In genomic region chr17:35548636-35549035, GRCm38 (mm10) we compare ENCODE assay signal across 19 mouse cellular contexts. TPM values are rescaled to one million over a fixed set of nuclear protein-coding genes. Genes with fewer than 3 reads are reported as not detected.
A peak's percentile ranks its signal among the peaks of the same experiment; 100 is the strongest.
DNase-seq lines count a peak whose midpoint lies in the region; ATAC-seq lines count a peak whose summit lies in the region.
"Had no signal": no experiment of that assay in that cellular context is flagged by ENCODE, and none has a peak within 500 bp of the region (broad histone marks: within the 10 kb centered on the region; RNA-seq: fewer than 3 reads in every experiment).

No protein-coding gene starts in this region.

- no peak for ATAC-seq in heart, embryonic 15.5 days (replicated peaks; ENCODE audit: insufficient number of reproducible peaks, insufficient read depth, low FRiP score, low read depth)
- no peak for ATAC-seq in embryonic facial prominence, embryonic 14.5 days (ENCODE audit: low read depth)
- no peak for ATAC-seq in stomach, embryonic 16.5 days (ENCODE audit: insufficient read depth, low FRiP score)
- no peak for ATAC-seq in liver, embryonic 12.5 days
- ATAC-seq: inflammation-experienced regulatory T-cells, adult 6 months; midbrain, embryonic 16.5 days had no signal

- H3K4me3 ChIP-seq in heart, embryonic 15.5 days, result no peak overlapping the region
- H3K4me3 ChIP-seq in embryonic facial prominence, embryonic 14.5 days (ENCODE audit: low read depth, low read length), result no peak overlapping the region
- no peak overlapping the region for H3K4me3 ChIP-seq in stomach, embryonic 16.5 days (replicated peaks; ENCODE audit: low read length)
- no peak overlapping the region for H3K4me3 ChIP-seq in liver, embryonic 12.5 days
- H3K4me3 ChIP-seq: erythroblast, embryonic 14.5 days; neural tube, embryonic 15.5 days had no signal

- H3K36me3 ChIP-seq in heart, embryonic 15.5 days, result no peaks in the 10 kb centered on the region
- H3K36me3 ChIP-seq in embryonic facial prominence, embryonic 14.5 days (ENCODE audit: control insufficient read depth, insufficient read depth, low read length), result no peaks in the 10 kb centered on the region
- H3K36me3 ChIP-seq in stomach, embryonic 16.5 days (ENCODE audit: control insufficient read depth, insufficient read depth, low read length), result no peaks in the 10 kb centered on the region
- no peaks in the 10 kb centered on the region for H3K36me3 ChIP-seq in liver, embryonic 12.5 days
- H3K36me3 ChIP-seq: neural tube, embryonic 15.5 days had no signal

- intact Hi-C loops in heart, postnatal 25 days (cut with DNase I), result no loop called here

- H3K4me1 ChIP-seq in heart, embryonic 15.5 days (replicated peaks), result peaks cover 43% of the 10 kb centered on the region
- H3K4me1 ChIP-seq in embryonic facial prominence, embryonic 14.5 days (ENCODE audit: control insufficient read depth, insufficient read depth, low read length), result peaks cover 17% of the 10 kb centered on the region; the same call in 1 of the 2 replicates
- peaks cover 20% of the 10 kb centered on the region for H3K4me1 ChIP-seq in stomach, embryonic 16.5 days (ENCODE audit: control insufficient read depth, insufficient read depth, low read length)
- no peaks in the 10 kb centered on the region for H3K4me1 ChIP-seq in liver, embryonic 12.5 days

- H3K9ac ChIP-seq in heart, embryonic 15.5 days, result no peak overlapping the region
- H3K9ac ChIP-seq in embryonic facial prominence, embryonic 14.5 days (ENCODE audit: low read depth, low read length), result no peak overlapping the region
- no peak overlapping the region for H3K9ac ChIP-seq in stomach, embryonic 16.5 days (ENCODE audit: low read length)
- H3K9ac ChIP-seq in liver, embryonic 12.5 days, result no peak overlapping the region
- H3K9ac ChIP-seq: neural tube, embryonic 15.5 days had no signal

- H3K4me2 ChIP-seq in heart, embryonic 15.5 days, result no peak overlapping the region
- no peak overlapping the region for H3K4me2 ChIP-seq in embryonic facial prominence, embryonic 14.5 days (ENCODE audit: low read depth, low read length)
- H3K4me2 ChIP-seq in stomach, embryonic 16.5 days (ENCODE audit: low read depth, low read length), result no peak overlapping the region
- H3K4me2 ChIP-seq in liver, embryonic 12.5 days, result no peak overlapping the region
- H3K4me2 ChIP-seq: neural tube, embryonic 15.5 days had no signal

- H3K27me3 ChIP-seq in heart, embryonic 15.5 days, result no peaks in the 10 kb centered on the region
- H3K27me3 ChIP-seq in embryonic facial prominence, embryonic 14.5 days (replicated peaks; ENCODE audit: control insufficient read depth, insufficient read depth, low read length), result no peaks in the 10 kb centered on the region
- no peaks in the 10 kb centered on the region for H3K27me3 ChIP-seq in stomach, embryonic 16.5 days (ENCODE audit: control insufficient read depth, insufficient read depth, low read length)
- H3K27me3 ChIP-seq in liver, embryonic 12.5 days (replicated peaks), result 0 out of 2 replicates have a peak, but pooled peaks cover 9% of the 10 kb centered on the region
- H3K27me3 ChIP-seq: neural tube, embryonic 15.5 days had no signal

- no peak for DNase-seq in heart, postnatal 25 days (ENCODE audit: low spot score)
- DNase-seq in lung, postnatal 10 days, result peak; percentile 51
- no peak for DNase-seq in lung, postnatal 4 days
- no peak for DNase-seq in embryonic facial prominence, embryonic 14.5 days (ENCODE audit: low spot score)
- DNase-seq: gastrocnemius, postnatal 36 days; kidney, postnatal 36 days; right cerebral cortex, adult 18-20 months had no signal

- no peaks in the 10 kb centered on the region for H3K9me3 ChIP-seq in heart, embryonic 15.5 days (replicated peaks)
- no peaks in the 10 kb centered on the region for H3K9me3 ChIP-seq in embryonic facial prominence, embryonic 14.5 days (ENCODE audit: control insufficient read depth, low read length)
- no peaks in the 10 kb centered on the region for H3K9me3 ChIP-seq in stomach, embryonic 16.5 days (replicated peaks; ENCODE audit: control insufficient read depth, low read length)
- no peaks in the 10 kb centered on the region for H3K9me3 ChIP-seq in liver, embryonic 12.5 days (replicated peaks)
- H3K9me3 ChIP-seq: neural tube, embryonic 15.5 days had no signal

- H3K27ac ChIP-seq in heart, embryonic 15.5 days, result peak overlapping the region; percentile 99
- H3K27ac ChIP-seq in embryonic facial prominence, embryonic 14.5 days (replicated peaks; ENCODE audit: low read depth, low read length), result peak overlapping the region; percentile 77
- peak overlapping the region; percentile 15; the same call in 1 of the 2 replicates for H3K27ac ChIP-seq in stomach, embryonic 16.5 days (ENCODE audit: low read length)
- H3K27ac ChIP-seq in liver, embryonic 12.5 days, result no peak overlapping the region
- H3K27ac ChIP-seq: macrophage had no signal

- WGBS in heart, embryonic 15.5 days, result 24% methylated on average over 5 of the region's 5 CpGs
- 25% methylated on average over 5 of the region's 5 CpGs for WGBS in embryonic facial prominence, embryonic 14.5 days
- WGBS in stomach, embryonic 16.5 days, result 28% methylated on average over 5 of the region's 5 CpGs
- 19% methylated on average over 5 of the region's 5 CpGs for WGBS in liver, embryonic 12.5 days (ENCODE audit: insufficient replicate concordance)

RNA-seq across cellular contexts. Expression of gene Cdsn, which starts 3.3 kb away (rescaled TPM):
- polyA plus RNA-seq in heart, embryonic 15.5 days (2015; fragmentation: Nextera tagmentation; extraction: Ambion mirVana), result 0.47 and 0.59 TPM in 2 replicates
- under 1 TPM; 0.26 to 0.28 TPM for total RNA-seq in heart, postnatal 25 days (2021)
- polyA plus RNA-seq in embryonic facial prominence, embryonic 14.5 days (2014; fragmentation: Nextera tagmentation; extraction: Ambion mirVana), result 0.97 and 1.3 TPM in 2 replicates
- polyA plus RNA-seq in stomach, embryonic 16.5 days (2015; fragmentation: Nextera tagmentation; extraction: Ambion mirVana), result 7.7 and 24.9 TPM in 2 replicates
- polyA plus RNA-seq in liver, embryonic 12.5 days (2016; fragmentation: Nextera tagmentation; extraction: Ambion mirVana), result not detected in 2 replicates
- total RNA-seq: common myeloid progenitor, adult 5-6 weeks; gastrocnemius, postnatal 36 days had no signal
- polyA plus RNA-seq: erythroblast, embryonic 14.5 days; inflammation-experienced regulatory T-cells, adult 6 months; macrophage had no signal

RNA-seq across cellular contexts. Expression of gene Psors1c2, which starts 15.6 kb away (rescaled TPM):
- 1.8 and 2.3 TPM in 2 replicates for polyA plus RNA-seq in heart, embryonic 15.5 days (2015; fragmentation: Nextera tagmentation; extraction: Ambion mirVana)
- not detected for total RNA-seq in heart, postnatal 25 days (2021)
- polyA plus RNA-seq in embryonic facial prominence, embryonic 14.5 days (2014; fragmentation: Nextera tagmentation; extraction: Ambion mirVana), result 0.59 and 1.9 TPM in 2 replicates
- 1.3 and 2.0 TPM in 2 replicates for polyA plus RNA-seq in stomach, embryonic 16.5 days (2015; fragmentation: Nextera tagmentation; extraction: Ambion mirVana)
- 0.14 and 0.22 TPM in 2 replicates for polyA plus RNA-seq in liver, embryonic 12.5 days (2016; fragmentation: Nextera tagmentation; extraction: Ambion mirVana)
- total RNA-seq: CH12.LX; common myeloid progenitor, adult 5-6 weeks; gastrocnemius, postnatal 36 days had no signal
- polyA plus RNA-seq: macrophage had no signal

RNA-seq across cellular contexts. Expression of gene 2300002M23Rik, which starts 18.6 kb away (rescaled TPM):
- not detected in 2 replicates for polyA plus RNA-seq in heart, embryonic 15.5 days (2015; fragmentation: Nextera tagmentation; extraction: Ambion mirVana)
- not detected for total RNA-seq in heart, postnatal 25 days (2021)
- 0.47 and 1.3 TPM in 2 replicates for polyA plus RNA-seq in embryonic facial prominence, embryonic 14.5 days (2014; fragmentation: Nextera tagmentation; extraction: Ambion mirVana)
- polyA plus RNA-seq in stomach, embryonic 16.5 days (2015; fragmentation: Nextera tagmentation; extraction: Ambion mirVana), result 115 and 211 TPM in 2 replicates
- polyA plus RNA-seq in liver, embryonic 12.5 days (2016; fragmentation: Nextera tagmentation; extraction: Ambion mirVana), result not detected in 2 replicates
- total RNA-seq: adrenal gland, postnatal 4 days; CH12.LX; common myeloid progenitor, adult 5-6 weeks; gastrocnemius, postnatal 36 days; left cerebral cortex, adult 18-20 months had no signal
- polyA plus RNA-seq: erythroblast, embryonic 14.5 days; inflammation-experienced regulatory T-cells, adult 6 months; macrophage; midbrain, embryonic 16.5 days; neural tube, embryonic 15.5 days had no signal

RNA-seq across cellular contexts. Expression of gene Cchcr1, which starts 31.7 kb away (rescaled TPM):
- polyA plus RNA-seq in heart, embryonic 15.5 days (2015; fragmentation: Nextera tagmentation; extraction: Ambion mirVana), result 12.8 and 15.4 TPM in 2 replicates
- 1 to 10 TPM; 2.2 to 2.8 TPM for total RNA-seq in heart, postnatal 25 days (2021)
- polyA plus RNA-seq in embryonic facial prominence, embryonic 14.5 days (2014; fragmentation: Nextera tagmentation; extraction: Ambion mirVana), result 10.5 and 12.2 TPM in 2 replicates
- 17.5 and 19.4 TPM in 2 replicates for polyA plus RNA-seq in stomach, embryonic 16.5 days (2015; fragmentation: Nextera tagmentation; extraction: Ambion mirVana)
- 10.4 and 14.1 TPM in 2 replicates for polyA plus RNA-seq in liver, embryonic 12.5 days (2016; fragmentation: Nextera tagmentation; extraction: Ambion mirVana)

RNA-seq across cellular contexts. Expression of gene Tcf19, which starts 32.0 kb away (rescaled TPM):
- 51.8 and 63.3 TPM in 2 replicates for polyA plus RNA-seq in heart, embryonic 15.5 days (2015; fragmentation: Nextera tagmentation; extraction: Ambion mirVana)
- 1 to 10 TPM; 3.1 to 3.5 TPM for total RNA-seq in heart, postnatal 25 days (2021)
- polyA plus RNA-seq in embryonic facial prominence, embryonic 14.5 days (2014; fragmentation: Nextera tagmentation; extraction: Ambion mirVana), result 82.9 and 83.2 TPM in 2 replicates
- 79.6 and 83.1 TPM in 2 replicates for polyA plus RNA-seq in stomach, embryonic 16.5 days (2015; fragmentation: Nextera tagmentation; extraction: Ambion mirVana)
- polyA plus RNA-seq in liver, embryonic 12.5 days (2016; fragmentation: Nextera tagmentation; extraction: Ambion mirVana), result 42.2 and 42.4 TPM in 2 replicates

Comparison
In these comparisons a context has a peak if more than half of its experiments do, and no peak if none do; other contexts are left out.
1. RNA of gene 2300002M23Rik, which starts 18.6 kb away (polyA plus RNA-seq): 115 to 211 TPM in stomach, embryonic 16.5 days; 0.47 to 1.3 TPM in embryonic facial prominence, embryonic 14.5 days, not detected in heart, embryonic 15.5 days and not detected in liver, embryonic 12.5 days; every median in the first group is over 10 times any median in the second.